Mouse (Mus musculus): ENCODE data around the gene Hpdl. TPM values are rescaled to one million over a fixed set of nuclear protein-coding genes. Genes with fewer than 3 reads are reported as not detected.

The Hpdl gene
- total RNA-seq, 2 experiments from 2014 or later: not detected

DNA sequence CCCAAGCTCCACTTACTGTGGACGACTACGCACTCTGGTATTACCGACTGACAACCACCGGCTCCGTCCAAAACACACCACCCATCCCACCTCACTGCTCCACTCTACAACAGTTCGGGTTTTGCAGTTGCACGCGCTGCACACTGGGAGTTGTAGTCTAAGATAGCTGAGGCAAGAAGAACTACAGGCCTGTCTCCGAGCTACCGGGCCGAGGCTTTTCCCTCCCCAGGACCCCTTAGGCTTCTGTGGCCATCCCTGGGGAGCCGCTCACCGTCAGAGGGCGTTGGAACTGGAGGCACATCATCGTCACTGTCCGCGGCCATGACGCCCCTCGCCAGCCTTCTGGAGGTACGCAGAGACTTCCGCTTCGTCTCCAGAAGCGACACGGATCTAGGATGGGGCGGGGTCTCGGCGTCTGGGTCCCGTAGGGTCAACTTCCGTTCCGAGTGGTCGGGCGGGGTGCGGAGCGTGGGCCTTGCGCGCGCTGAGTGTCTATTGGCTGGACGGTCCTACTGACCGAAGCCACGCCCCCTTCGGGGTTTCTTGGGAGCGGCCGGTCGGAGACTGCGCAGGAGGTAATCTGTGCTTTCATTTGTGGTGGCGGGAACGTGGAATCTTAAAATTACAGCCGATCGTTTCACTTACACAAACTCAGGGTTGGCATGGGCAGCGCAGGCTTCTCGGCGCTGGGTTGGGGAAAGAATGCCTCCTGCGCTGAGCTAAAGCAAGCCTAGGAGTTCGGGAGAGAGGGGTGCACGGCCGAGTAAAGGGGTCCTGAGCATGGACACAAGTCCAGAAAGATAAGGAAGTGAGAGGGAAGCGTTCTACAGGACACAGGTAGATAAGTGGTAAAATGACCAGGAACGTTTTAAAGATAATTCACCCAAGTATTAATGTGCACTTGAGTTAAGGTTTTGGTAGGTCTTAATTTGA, 14.0 kb downstream of the Hpdl start, which contains the start of the genes Toe1 and Mutyh:
Gene Toe1, minus strand, starts transcription at position 444 of the 933 bp plus-strand sequence.
Gene Mutyh, plus strand, starts transcription at position 527 of the 933 bp plus-strand sequence.
- peak; percentile 97 for ATAC-seq (ENCODE audit: poor library complexity, severe bottlenecking)

DNA sequence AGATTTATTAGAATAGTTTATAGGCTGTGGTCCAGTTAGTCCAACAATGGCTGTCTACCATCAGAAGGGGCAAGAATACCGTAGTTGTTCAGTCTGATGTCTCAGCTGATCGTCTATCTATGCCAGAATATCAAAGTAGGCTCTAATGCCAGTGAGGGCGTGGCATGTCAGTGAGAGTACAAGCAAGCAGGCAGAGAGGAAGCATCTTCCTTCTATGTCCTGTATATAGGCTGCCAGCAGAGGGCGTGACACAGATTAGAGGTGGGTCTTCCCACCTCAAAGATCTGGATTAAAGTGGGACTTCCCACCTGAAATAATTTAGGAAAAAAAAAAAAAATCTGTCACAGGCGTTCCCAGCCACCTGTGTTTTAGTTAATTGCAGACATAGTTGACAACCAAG, 21.6 kb downstream of the Hpdl start:
- ATAC-seq (ENCODE audit: poor library complexity, severe bottlenecking): peak; percentile 87

DNA sequence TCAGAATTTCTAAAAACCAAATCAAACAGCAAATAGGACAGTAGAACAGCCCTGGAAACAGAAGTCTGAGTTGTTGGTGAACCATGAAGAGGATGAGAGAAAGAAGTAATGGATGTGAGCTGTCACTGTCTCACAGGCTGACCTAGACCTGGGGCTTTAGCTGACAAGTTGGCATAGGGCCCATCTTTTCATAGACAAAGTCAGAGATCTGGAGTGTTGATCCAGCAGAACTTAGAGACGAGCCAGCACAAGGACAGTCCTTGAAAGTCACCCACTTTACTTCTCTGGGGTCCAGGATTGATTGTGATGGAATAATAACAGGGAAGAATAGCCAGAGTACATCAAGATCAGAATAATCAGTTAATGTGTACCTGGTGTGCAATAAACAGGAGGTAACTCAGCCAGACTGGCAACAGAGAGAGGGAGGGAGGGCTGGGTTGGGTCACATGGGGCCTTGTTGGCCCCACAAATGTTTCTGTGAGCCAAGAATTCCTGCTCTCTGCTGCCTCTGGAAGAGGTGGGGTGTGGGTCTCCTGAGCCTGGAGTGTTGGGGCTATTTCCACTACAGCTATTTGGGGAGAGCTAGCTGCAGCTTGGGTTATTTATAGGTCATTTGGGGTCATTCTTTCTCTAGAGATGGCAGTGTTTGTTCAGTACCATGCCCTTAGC, 24.9 kb downstream of the Hpdl start:
- ATAC-seq (ENCODE audit: poor library complexity, severe bottlenecking): no peak

DNA sequence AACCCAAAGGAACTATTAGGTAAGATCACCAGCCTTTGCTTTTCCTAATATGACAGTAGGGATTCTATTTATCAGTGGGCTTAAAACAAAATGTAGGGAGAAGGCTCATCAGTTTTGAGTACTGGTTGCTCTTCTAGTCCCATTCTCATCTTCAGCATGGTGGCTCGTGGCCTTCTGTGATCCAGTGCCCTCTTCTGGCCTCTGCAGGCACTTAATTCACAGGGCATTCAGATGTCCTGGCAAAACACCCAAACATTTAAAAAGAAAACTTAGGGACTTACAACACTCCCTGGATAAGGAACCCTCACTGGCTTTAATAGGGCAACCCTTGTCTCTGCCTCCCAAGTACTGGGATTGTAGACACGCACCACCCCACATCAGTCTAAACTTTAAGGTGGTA, 27.2 kb downstream of the Hpdl start:
- no peak for ATAC-seq (ENCODE audit: poor library complexity, severe bottlenecking)

DNA sequence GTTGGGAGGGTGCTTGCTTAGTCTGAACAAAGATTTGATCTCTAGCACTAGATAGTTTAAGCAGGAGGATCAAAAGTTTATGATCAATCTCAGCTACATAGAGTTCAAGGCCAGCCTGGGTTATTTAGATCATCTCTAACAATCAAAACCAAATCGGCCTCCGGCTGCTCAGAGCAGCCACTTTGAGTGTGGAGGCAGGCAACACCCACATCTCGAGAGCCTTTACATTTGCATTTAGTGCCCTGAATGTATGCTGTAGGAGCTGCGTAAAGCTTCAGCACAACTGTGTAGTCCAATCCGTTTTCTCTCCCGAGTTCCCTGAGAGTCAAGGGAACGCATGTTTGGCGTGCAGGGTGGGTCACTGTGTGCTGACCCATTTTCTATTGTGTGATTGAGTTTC, 29.1 kb downstream of the Hpdl start:
- no peak for ATAC-seq (ENCODE audit: poor library complexity, severe bottlenecking)

DNA sequence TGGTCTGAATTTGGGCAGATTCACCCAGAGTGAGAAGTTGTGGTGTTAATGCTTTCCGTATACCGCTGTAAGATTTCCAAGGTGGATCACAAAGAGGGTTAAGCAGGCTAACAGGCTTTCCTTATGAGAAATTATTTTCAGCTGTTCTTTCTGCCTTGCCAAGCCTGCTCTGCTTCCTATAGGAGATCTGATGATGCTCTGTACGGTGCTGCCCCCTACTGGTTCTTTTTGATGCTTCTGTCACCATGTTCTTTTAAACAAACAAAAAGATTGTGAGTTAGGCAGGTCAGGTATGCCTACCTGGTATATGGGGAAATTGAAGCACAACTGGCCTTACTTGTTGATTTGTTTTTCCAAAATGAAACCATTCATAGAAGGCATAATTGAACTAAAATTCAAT, 32.6 kb downstream of the Hpdl start:
- peak; percentile 74 for ATAC-seq (ENCODE audit: poor library complexity, severe bottlenecking)

DNA sequence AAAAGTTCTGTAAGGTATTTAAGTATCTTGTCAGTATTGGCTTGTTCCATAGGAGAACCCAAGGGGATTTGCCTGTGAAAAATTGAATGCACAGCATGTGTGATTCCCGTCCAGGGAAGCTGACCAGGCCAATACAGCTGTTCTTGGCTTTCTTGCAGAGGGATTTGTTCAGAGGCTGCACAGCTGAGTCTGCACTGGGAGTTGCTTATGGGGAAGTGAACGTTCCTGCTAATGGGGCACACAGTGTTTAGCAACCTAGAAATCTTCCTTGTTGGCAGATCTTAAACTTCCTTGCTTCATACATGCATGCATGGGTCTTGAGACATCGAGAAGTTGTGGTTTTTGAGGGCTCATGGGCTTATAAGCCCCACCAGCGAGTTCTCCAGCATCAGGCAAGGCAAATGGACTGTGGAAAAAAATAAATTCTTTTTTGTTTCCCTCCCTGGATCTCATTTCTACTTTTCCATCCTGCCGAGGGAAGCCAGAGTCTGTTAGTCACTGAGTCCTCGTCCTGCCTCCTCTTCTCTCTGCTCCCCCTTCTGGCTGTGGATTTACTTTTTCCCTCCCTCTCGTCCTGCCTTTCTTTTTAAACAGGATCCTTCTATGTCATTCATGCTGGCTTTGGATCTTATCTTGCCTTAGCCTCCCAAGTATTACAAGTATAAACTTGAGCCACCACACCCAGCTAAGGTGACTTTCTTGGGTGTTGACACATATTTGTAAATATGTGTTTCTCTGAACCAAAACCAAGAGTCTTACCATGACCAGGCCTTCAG, 33.3 kb downstream of the Hpdl start:
- ATAC-seq (ENCODE audit: poor library complexity, severe bottlenecking): peak; percentile 95

DNA sequence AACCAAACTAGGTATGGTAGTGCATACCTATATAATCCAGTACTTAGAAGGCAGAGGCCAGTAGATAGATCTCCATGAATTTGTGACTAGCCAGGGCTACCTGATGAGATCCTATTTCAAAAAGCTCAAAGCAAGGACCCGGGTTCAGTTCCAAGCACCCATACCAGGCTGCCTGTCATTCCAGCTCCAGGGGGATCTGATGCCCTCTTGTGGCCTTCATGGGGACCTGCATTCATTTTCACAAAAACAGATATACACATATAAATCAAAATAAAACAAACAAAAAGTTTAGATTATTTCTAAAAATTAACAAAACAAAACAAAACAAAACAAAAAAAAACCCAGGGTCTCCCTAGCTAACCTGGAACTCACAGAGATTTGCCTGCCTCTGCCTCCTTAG, 34.9 kb downstream of the Hpdl start:
- no peak for ATAC-seq (ENCODE audit: poor library complexity, severe bottlenecking)

DNA sequence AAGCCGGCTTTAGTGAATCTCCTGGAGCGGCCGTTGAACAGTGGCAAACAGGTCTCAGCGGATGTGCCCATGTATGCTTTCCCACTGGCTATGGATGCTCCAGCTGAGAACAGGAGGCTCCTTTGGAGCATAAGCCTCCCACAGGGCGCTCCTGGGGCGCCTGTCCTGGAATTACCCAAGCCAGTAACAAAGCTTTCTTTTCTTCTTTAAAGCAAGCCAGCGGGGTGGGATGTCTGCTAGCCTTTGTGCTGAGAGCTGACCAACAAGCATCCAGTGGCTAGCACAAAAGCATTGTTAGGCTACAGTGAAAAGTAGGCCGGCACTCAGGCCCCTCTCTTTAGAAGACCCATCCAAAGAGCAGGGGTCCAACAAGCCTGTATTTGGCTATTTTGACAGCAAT, 39.3 kb downstream of the Hpdl start:
- no peak for ATAC-seq (ENCODE audit: poor library complexity, severe bottlenecking)

DNA sequence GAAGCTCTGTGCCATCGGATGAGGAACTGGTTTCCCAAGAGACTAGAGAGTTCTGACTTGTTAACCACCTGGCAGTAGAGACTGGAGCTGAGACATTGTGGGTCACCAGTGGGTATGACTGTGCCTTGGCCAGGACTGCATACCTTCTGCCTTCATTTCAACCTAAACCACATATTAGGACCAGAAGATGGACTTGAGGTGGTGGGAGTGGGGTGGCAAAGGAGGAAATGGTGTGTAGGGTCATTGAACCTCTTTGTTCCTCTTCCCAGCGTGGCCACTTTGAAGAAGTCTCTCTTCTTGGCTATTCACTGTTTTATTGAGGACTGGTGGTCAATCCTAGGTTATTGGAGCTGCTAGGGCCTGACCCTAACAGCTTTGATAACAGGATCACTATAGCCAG, 40.1 kb downstream of the Hpdl start:
- peak; percentile 76 for ATAC-seq (ENCODE audit: poor library complexity, severe bottlenecking)

DNA sequence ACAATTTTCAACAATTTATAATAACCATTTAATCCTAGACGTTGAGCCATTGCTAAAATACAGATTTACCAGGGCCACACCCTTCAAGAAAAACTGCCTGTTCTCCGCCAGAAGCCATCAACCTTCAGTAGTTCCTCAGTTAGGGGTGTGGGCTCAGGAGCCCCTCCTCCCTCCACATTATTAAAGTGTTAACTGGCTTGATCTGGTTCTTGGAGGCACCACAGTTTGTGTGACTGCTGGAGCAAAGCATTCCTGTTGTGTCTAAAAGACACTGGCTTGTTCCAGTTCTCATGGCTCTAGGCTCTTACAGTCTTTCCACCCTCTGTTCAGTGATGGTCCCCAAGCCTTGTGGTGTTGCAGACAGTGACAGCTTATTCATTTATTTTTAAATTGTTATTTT, 41.0 kb downstream of the Hpdl start:
- ATAC-seq (ENCODE audit: poor library complexity, severe bottlenecking): no peak

DNA sequence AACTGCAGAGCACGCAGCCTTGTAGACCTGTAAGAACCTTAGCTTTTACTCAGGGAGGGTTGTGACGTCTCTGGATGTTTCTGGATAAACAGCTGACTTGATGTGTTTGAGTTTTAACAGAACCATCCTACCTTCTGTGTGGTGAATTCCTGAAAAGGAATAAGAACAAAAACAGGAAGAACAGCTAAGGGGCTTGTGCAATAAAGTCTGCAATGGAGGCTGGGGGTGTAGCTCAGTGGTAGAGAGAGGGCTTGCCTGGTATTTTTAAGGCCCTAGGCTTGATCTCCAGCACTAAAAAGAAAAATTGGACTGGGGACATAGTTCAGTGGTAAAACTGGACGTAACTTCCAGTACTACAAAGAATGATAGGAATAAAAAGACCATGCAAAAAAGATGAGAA, 44.4 kb downstream of the Hpdl start:
- ATAC-seq (ENCODE audit: poor library complexity, severe bottlenecking): peak; percentile 72

DNA sequence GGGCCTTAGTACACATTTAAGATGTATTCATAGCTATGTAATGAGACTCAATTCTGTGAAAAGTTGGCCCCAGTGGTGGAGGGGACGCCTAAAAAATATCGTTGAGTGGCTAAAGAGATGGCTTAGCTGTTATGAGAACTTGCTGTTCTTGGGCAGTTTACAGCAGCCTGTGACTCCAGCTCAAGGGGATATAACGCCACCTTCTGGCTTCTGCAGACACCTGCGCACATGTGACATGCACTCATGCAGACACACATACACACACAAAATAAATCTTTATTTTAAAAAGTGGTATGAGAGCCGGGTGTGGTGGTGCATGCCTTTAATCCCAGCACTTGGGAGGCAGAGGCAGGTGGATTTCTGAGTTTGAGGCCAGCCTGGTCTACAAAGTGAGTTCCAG, 45.1 kb downstream of the Hpdl start:
- no peak for ATAC-seq (ENCODE audit: poor library complexity, severe bottlenecking)

Other genes starting within 250 kb of the Hpdl start
- 2.7 and 3.3 TPM in 2 replicates for gene Ccdc17, start 225.1 kb downstream of the Hpdl start, total RNA-seq (2015)
- gene Ccdc17, start 225.1 kb downstream of the Hpdl start, total RNA-seq (2017): 2.6 and 4.3 TPM in 2 replicates
- 95.7 and 101 TPM in 2 replicates for gene Nasp, start 193.8 kb downstream of the Hpdl start, total RNA-seq (2015)
- gene Nasp, start 193.8 kb downstream of the Hpdl start, total RNA-seq (2017): 225 and 236 TPM in 2 replicates
- 465 and 471 TPM in 2 replicates for gene Akr1a1, start 170.0 kb downstream of the Hpdl start, total RNA-seq (2015)
- gene Akr1a1, start 170.0 kb downstream of the Hpdl start, total RNA-seq (2017): 733 and 897 TPM in 2 replicates
- 556 and 644 TPM in 2 replicates for gene Prdx1, start 136.2 kb downstream of the Hpdl start, total RNA-seq (2015)
- 344 and 395 TPM in 2 replicates for gene Prdx1, start 136.2 kb downstream of the Hpdl start, total RNA-seq (2017)
- gene Mmachc, start 113.3 kb downstream of the Hpdl start, total RNA-seq (2015): 8.1 and 10.9 TPM in 2 replicates
- 5.2 and 6.4 TPM in 2 replicates for gene Mmachc, start 113.3 kb downstream of the Hpdl start, total RNA-seq (2017)
- 34.7 and 36.2 TPM in 2 replicates for gene Ccdc163, start 113.2 kb downstream of the Hpdl start, total RNA-seq (2015)
- 19.2 and 23.4 TPM in 2 replicates for gene Ccdc163, start 113.2 kb downstream of the Hpdl start, total RNA-seq (2017)
- 29.1 and 38.5 TPM in 2 replicates for gene Tesk2, start 100.8 kb downstream of the Hpdl start, total RNA-seq (2015)
- gene Tesk2, start 100.8 kb downstream of the Hpdl start, total RNA-seq (2017): 22.8 and 24.3 TPM in 2 replicates
- gene Toe1, start 14.1 kb downstream of the Hpdl start, total RNA-seq (2015): 17.7 and 18.2 TPM in 2 replicates
- 31.9 and 41.1 TPM in 2 replicates for gene Toe1, start 14.1 kb downstream of the Hpdl start, total RNA-seq (2017)
- 5.3 and 10.8 TPM in 2 replicates for gene Mutyh, start 14.0 kb downstream of the Hpdl start, total RNA-seq (2015)
- 2.7 and 5.5 TPM in 2 replicates for gene Mutyh, start 14.0 kb downstream of the Hpdl start, total RNA-seq (2017)
- gene Zswim5, start 55.7 kb upstream of the Hpdl start, total RNA-seq (2015): 0.02 and 0.16 TPM in 2 replicates
- not detected in 2 replicates for gene Zswim5, start 55.7 kb upstream of the Hpdl start, total RNA-seq (2017)
- 48.9 and 55.7 TPM in 2 replicates for gene Urod, start 172.7 kb upstream of the Hpdl start, total RNA-seq (2015)
- 32.0 and 46.4 TPM in 2 replicates for gene Urod, start 172.7 kb upstream of the Hpdl start, total RNA-seq (2017)
- 9.5 and 10.1 TPM in 2 replicates for gene Hectd3, start 173.6 kb upstream of the Hpdl start, total RNA-seq (2015)
- gene Hectd3, start 173.6 kb upstream of the Hpdl start, total RNA-seq (2017): 18.9 and 20.0 TPM in 2 replicates
- gene Eif2b3, start 197.7 kb upstream of the Hpdl start, total RNA-seq (2015): 10.9 and 18.2 TPM in 2 replicates
- gene Eif2b3, start 197.7 kb upstream of the Hpdl start, total RNA-seq (2017): 11.3 and 20.2 TPM in 2 replicates

All from megakaryocyte, adult 5-6 weeks (primary cell).